Mouse (Mus musculus): ENCODE results near the gene Errfi1.

DNA sequence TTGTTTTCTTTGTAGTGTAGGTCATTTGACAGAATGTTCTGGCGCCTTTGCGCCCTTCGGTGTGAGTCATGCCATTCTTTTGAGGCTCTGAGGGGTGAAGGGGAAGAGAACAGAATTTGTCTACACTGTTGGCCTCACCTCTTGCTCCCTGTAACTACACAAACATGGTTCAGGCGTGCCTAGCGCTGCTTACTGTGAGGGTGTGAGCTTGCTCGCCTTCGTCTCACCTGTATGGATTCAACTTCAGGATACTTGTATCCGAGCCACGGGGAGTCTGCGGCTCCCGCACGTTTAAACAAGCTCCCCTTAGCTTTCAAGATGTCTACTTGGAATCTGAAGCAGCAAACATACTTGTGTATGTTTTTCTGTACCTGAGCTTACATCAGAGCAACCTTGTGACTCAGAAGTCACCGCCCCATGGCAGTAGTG lies 17.3 kb downstream of the Errfi1 start:
- TF ChIP-seq CTCF (IDR thresholded peaks at IDR 0.05; ENCODE audit: borderline replicate concordance, insufficient read depth, low read length) (no peak), POLR2A (IDR thresholded peaks at IDR 0.05; ENCODE audit: low read depth, low read length) (no peak)
